Mouse (Mus musculus) forebrain, embryonic 14.5 days (tissue): ENCODE measurements at regions not wholly inside any gene's neighbourhood (a gene's known extent, or its start where the extent isn't known, plus 50 kb on each side); places are given as distances from the start of the nearest gene placed in this dataset.

Experiments
- ATAC-seq: fragments of 200-750 bp; cut with Nextera tagmentation; 2 replicates; pipeline ENCODE4 v1.8.0; 2017; ENCODE audit warnings: mild to moderate bottlenecking, moderate library complexity
- DNase-seq: peaks from one replicate; pipeline ENCODE4 v3.0.0-alpha.2; 2015; ENCODE audit warnings: low spot score
- H3K27ac ChIP-seq: fragments of 300-500 bp; sonication (generic); 2 replicates; pipeline ENCODE4 v1.5.1; 2014; ENCODE audit warnings: low read depth, mild to moderate bottlenecking, control low read depth, low read length, moderate library complexity
- H3K27me3 ChIP-seq: fragments of 300-500 bp; sonication (generic); replicated peaks from 2 replicates; pipeline ENCODE4 v1.6.1; 2014; ENCODE audit warnings: low read length, control low read depth, mixed read lengths; ENCODE audit not compliant: control insufficient read depth, insufficient read depth
- H3K36me3 ChIP-seq: fragments of 300-500 bp; sonication (generic); 2 replicates; pipeline ENCODE4 v1.6.1; 2014; ENCODE audit warnings: low read length, control low read depth; ENCODE audit not compliant: control insufficient read depth, insufficient read depth
- H3K4me1 ChIP-seq: fragments of 300-500 bp; sonication (generic); 2 replicates; pipeline ENCODE4 v1.6.1; 2014; ENCODE audit warnings: antibody characterized with exemption, low read length, control low read depth; ENCODE audit not compliant: control insufficient read depth, insufficient read depth
- H3K4me2 ChIP-seq: fragments of 300-500 bp; sonication (generic); 2 replicates; pipeline ENCODE4 v1.6.1; 2014; ENCODE audit warnings: mild to moderate bottlenecking, control low read depth, low read length
- H3K4me3 ChIP-seq: fragments of 300-500 bp; sonication (generic); 2 replicates; pipeline ENCODE4 v1.5.1; 2014; ENCODE audit warnings: low read depth, low read length, control low read depth
- H3K9ac ChIP-seq: fragments of 300-500 bp; sonication (generic); 2 replicates; pipeline ENCODE4 v1.6.1; 2014; ENCODE audit warnings: mild to moderate bottlenecking, low read length, control low read depth, moderate library complexity
- H3K9me3 ChIP-seq: fragments of 300-500 bp; sonication (generic); replicated peaks from 2 replicates; pipeline ENCODE4 v1.6.1; 2016; ENCODE audit warnings: low read length, control low read depth, mixed read lengths; ENCODE audit not compliant: control insufficient read depth
- WGBS: fragments of 180-500 bp; shearing (Covaris S2); extraction: QIAGEN DNeasy Blood & Tissue Kit; methylation state at CpG from one replicate; pipeline ENCODE4 v1.1.7; 2014; 5-methylcytosine and 5-hydroxymethylcytosine counted together

DNA sequence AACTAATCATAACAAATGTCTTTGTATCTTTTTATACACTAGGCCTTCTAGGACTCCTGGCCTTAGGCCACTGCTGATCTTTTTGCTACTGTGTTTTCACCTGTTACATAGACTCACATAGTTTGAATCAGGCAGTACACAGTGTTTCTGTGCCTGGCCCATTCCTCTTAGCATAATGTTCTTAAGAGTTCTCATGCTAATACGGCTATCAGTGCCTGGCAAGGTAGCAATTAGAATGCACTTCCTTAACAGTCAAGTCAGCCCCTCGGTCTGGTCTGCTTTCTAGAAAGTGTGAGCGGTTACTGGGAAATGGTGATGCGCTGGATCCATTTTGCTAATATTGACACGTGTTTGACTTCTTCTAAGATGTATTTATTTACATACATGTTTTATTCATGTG is 54.2 kb upstream of the Lep start:
- no peak for DNase-seq
- no peak overlapping the region for H3K4me3 ChIP-seq
- no peak overlapping the region for H3K9ac ChIP-seq
- H3K36me3 ChIP-seq: no peaks in the 10 kb centered on the region
- ATAC-seq: no peak
- H3K27me3 ChIP-seq: no peaks in the 10 kb centered on the region
- H3K4me1 ChIP-seq: no peaks in the 10 kb centered on the region
- H3K27ac ChIP-seq: no peak overlapping the region
- no peaks in the 10 kb centered on the region for H3K9me3 ChIP-seq
- H3K4me2 ChIP-seq: no peak overlapping the region
- WGBS: 76% methylated on average over 5 of the region's 5 CpGs
